Mouse (Mus musculus) left cerebral cortex, adult 2 months (tissue): ENCODE measurements at regions not wholly inside any gene's neighbourhood (a gene's known extent, or its start where the extent isn't known, plus 50 kb on each side); places are given as distances from the start of the nearest gene placed in this dataset.
A peak's percentile ranks its signal among the peaks of the same experiment; 100 is the strongest.

Experiments
- DNase-seq, 2 experiments: peaks; one replicate each; pipeline ENCODE4 v3.0.0; 2021 to 2022; ENCODE audit warnings: low spot score in 2 of 2, mixed read lengths in 1 of 2; ENCODE audit errors: extremely low spot score in 1 of 2
- H3K27ac ChIP-seq: fragments of 200-600 bp; 2 replicates; pipeline ENCODE4 v1.8.1; 2022
- H3K4me3 ChIP-seq: fragments of 200-600 bp; 2 replicates; pipeline ENCODE4 v1.8.1; 2022
- CTCF ChIP-seq: fragments of 200-600 bp; IDR thresholded peaks from 2 replicates; pipeline ENCODE4 v1.8.1; 2022; ENCODE audit warnings: antibody characterized with exemption, mild to moderate bottlenecking, moderate library complexity
- intact Hi-C: fragments of 180-260 bp; cut with DNase I; formaldehyde crosslinking; loops from one replicate; pipeline ENCODE4 v1.15.1; 2025

GRCm38 (mm10) chr16:25585953-25586352 lies 97.6 kb upstream of the Trp63 start:
- intact Hi-C loops: loop anchor here (1.0 to 10.0 kb wide), 9 partner anchors 59 to 376 kb away; no protein-coding TSS in a partner anchor
- no peak for TF ChIP-seq CTCF
- Histone ChIP-seq H3K4me3 (no peak overlapping the region), H3K27ac (no peak overlapping the region; the same call in 1 of the 2 replicates)
- DNase-seq: no peak

GRCm38 (mm10) chr16:25587879-25588347 lies 95.7 kb upstream of the Trp63 start:
- DNase-seq: peak; percentile 13 to 15
- H3K27ac ChIP-seq: peak overlapping the region; percentile 38; the same call in 1 of the 2 replicates
- intact Hi-C loops: loop anchor here (5.0 to 10.0 kb wide), 8 partner anchors 61 to 374 kb away; no protein-coding TSS in a partner anchor

DNA sequence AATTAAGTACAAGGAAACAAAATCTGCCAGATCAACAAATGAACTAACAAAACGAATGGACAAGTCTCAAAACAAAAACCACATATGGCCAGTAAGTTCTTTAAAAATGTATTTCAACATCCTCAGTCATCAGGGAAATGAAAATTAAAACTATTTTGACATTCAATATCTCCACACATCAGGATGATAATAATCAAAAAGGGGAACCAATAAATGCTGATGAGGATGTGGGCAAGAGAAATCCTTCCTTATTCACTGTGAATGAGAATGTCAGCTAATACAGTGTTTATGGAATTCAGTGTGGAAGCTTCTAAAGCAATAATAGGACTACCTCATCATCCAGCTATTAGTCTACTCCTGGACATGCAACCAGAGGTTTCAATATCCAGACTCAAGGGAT lies 86.1 kb upstream of the Trp63 start:
- no peak for TF ChIP-seq CTCF
- Histone ChIP-seq H3K27ac (no peak overlapping the region), H3K4me3 (no peak overlapping the region)
- intact Hi-C loops: no loop called here
- DNase-seq: no peak

More at GRCm38 (mm10) chr16:25587879-25588347, 95.7 kb upstream of the Trp63 start:
- no peak overlapping the region for H3K4me3 ChIP-seq
- TF ChIP-seq CTCF: no peak

DNA sequence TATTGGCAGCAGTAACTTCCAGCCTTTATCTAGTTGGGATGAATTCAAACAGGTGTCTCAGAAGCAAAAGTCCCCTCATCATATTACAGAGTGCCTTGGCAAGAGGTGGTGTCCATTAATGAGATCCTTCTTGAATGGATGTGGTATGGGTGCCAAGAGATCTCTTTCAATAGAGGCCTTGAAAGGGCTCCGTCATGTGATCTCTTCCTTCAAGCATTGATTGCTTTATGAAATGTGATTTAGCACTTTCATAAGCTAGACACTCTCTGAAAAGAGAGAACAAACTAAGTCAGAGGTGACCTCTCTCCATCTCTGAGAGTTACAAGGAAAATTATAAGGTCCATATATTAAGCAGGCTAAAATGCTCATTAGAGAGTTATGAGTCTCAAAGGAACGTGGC lies 80.4 kb upstream of the Trp63 start:
- Histone ChIP-seq H3K4me3 (no peak overlapping the region), H3K27ac (no peak overlapping the region)
- no peak for TF ChIP-seq CTCF
- DNase-seq: no peak
- intact Hi-C loops: no loop called here

DNA sequence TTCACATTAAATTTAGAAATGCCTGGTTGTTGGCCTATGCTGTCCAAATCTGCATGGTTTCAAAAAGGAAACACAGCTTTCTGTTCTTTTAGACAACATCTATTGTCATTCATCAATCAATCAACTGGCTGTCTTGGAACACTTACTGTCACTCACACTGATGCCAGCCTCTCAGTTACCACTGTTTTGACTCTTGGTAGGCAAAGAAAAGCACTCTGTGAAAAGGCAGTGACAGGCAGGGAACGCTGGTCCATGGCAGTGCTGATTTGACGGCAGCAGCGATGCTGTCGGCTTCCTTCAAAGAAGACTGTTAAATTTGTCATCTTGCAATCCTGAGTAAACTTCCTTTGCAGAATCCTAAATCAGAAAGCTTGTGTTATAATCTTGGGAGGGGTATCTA lies 68.3 kb upstream of the Trp63 start:
- intact Hi-C loops: no loop called here

DNA sequence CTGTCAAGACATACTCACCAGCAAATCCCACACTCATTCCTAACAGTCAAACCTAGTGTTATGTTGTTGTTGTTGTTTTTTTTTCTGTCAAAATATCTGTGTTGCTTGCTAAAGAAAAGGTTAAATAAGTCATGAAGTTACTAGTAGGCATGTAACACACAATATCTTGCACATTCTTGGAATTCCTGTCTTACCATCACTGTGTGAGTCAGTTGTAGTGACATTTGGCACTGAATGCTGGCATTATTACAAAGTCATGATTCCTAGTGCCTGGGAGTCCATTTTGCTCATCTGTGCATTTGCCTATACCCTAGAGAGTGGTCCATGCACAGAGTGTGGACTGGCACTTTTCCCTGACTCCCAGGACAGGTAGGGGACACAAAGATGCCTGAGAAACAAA lies 67.9 kb upstream of the Trp63 start:
- intact Hi-C loops: no loop called here
- Histone ChIP-seq H3K4me3 (no peak overlapping the region), H3K27ac (no peak overlapping the region)
- no peak for TF ChIP-seq CTCF
- DNase-seq: no peak

More for the DNA sequence above, 68.3 kb upstream of the Trp63 start:
- H3K27ac ChIP-seq: no peak overlapping the region
- DNase-seq: no peak
- TF ChIP-seq CTCF: no peak
- H3K4me3 ChIP-seq: no peak overlapping the region

GRCm38 (mm10) chr16:25618898-25619297 lies 64.7 kb upstream of the Trp63 start:
- no peak overlapping the region for H3K27ac ChIP-seq
- no peak for DNase-seq
- H3K4me3 ChIP-seq: no peak overlapping the region
- intact Hi-C loops: no loop called here
- no peak for TF ChIP-seq CTCF

- intact Hi-C loops: no loop called here
- TF ChIP-seq CTCF: no peak
- no peak overlapping the region for H3K27ac ChIP-seq
- DNase-seq: no peak
- no peak overlapping the region for H3K4me3 ChIP-seq
Observed at GRCm38 (mm10) chr16:25622651-25623050, 60.9 kb upstream of the Trp63 start.

DNA sequence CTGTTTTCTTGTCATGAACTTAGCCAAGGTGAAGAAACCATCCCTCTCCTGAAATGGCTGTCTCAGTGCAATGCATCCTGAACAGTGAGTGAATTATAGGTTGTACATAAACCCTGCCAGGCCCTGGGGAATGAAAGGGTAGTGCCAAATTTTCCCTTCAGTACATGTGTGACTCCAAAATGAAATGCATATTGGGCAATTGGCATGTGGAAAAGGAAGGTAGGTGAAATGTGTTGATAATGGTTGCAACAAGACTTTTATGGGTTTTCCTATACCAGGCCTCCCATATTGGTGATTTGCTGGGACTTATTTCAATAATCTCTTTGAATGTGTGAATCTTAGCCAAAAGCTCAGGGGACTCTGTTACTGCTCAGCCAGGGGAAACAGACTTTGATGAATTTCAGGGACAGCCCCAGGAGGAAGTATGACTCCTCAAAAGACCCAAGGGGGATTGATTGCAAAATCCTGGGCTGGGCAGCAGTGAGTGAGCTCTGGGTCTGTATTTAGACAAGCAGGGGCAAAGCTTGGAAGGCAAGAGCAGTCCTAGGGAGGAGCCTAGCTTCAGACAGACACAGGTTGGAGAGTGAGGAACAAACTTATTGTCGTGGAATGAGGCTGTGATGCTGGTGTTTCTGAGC lies 59.5 kb upstream of the Trp63 start:
- Histone ChIP-seq H3K4me3 (no peak overlapping the region), H3K27ac (no peak overlapping the region)
- intact Hi-C loops: no loop called here
- TF ChIP-seq CTCF: no peak
- DNase-seq: no peak

- intact Hi-C loops: no loop called here
- Histone ChIP-seq H3K4me3 (no peak overlapping the region), H3K27ac (no peak overlapping the region)
- TF ChIP-seq CTCF: no peak
- DNase-seq: no peak
Observed at GRCm38 (mm10) chr16:25629750-25630149, 53.8 kb upstream of the Trp63 start.

DNA sequence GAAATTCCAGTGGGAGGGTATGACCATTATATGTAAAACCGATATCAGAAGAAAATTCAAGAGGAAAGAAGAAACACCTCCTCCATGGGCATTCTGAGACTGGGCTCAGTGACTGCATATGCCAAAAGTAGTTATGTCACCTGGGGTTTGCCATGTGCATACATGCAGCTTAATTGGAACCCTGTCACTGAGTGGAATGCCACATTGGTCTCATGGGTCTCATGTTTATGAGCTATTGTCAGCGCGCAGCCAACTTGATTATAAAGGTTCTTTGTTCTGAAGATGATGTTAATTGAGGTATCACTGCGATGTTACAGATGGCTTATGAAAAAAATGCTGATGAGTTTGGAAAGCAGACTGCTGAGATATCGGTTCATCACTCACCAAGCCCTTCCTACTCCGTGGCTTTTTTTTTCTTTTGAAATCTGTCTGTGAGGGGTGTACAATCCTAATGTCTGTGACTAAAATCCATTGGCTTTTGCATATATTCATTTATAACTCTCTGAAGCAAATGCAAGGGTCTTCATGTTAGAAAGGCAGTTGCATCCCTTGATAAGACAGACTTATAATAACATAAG lies 52.3 kb upstream of the Trp63 start:
- Histone ChIP-seq H3K27ac (no peak overlapping the region), H3K4me3 (no peak overlapping the region)
- no peak for DNase-seq
- no peak for TF ChIP-seq CTCF
- intact Hi-C loops: no loop called here
